Mouse (Mus musculus): ENCODE measurements at regions not wholly inside any gene's neighbourhood (a gene's known extent, or its start where the extent isn't known, plus 50 kb on each side); places are given as distances from the start of the nearest gene placed in this dataset.

GRCm38 (mm10) chr16:29837874-29838273 is 226.3 kb upstream of the Hes1 start:
- TF ChIP-seq POLR2A (IDR thresholded peaks at IDR 0.05; ENCODE audit: low read depth, low read length) (no peak), CTCF (conservative IDR thresholded peaks at IDR 0.05; ENCODE audit: insufficient read depth, insufficient read length, low read depth, low read length) (no peak)

All from kidney, adult 2 months (tissue).